Mouse (Mus musculus) kidney, embryonic 16.5 days (tissue): Measurements from ENCODE around the gene Cass4. TPM values are rescaled to one million over a fixed set of nuclear protein-coding genes. Genes with fewer than 3 reads are reported as not detected.

Source experiments
- ATAC-seq: fragments of 200-750 bp; cut with Nextera tagmentation; 2 replicates; pipeline ENCODE4 v1.8.0; 2017; ENCODE audit warnings: moderate TSS enrichment; ENCODE audit not compliant: low FRiP score, low TSS enrichment
- H3K27ac ChIP-seq: fragments of 300-500 bp; sonication (generic); 2 replicates; pipeline ENCODE4 v1.5.1; 2014; ENCODE audit warnings: low read length
- H3K27me3 ChIP-seq: fragments of 300-500 bp; sonication (generic); 2 replicates; pipeline ENCODE4 v1.6.1; 2014; ENCODE audit warnings: low read length, control low read depth, mixed read lengths; ENCODE audit not compliant: insufficient read depth
- H3K36me3 ChIP-seq: fragments of 300-500 bp; sonication (generic); 2 replicates; pipeline ENCODE4 v1.6.1; 2014; ENCODE audit warnings: low read length, control low read depth, mixed read lengths; ENCODE audit not compliant: insufficient read depth
- H3K4me1 ChIP-seq: fragments of 300-500 bp; sonication (generic); 2 replicates; pipeline ENCODE4 v1.6.1; 2014; ENCODE audit warnings: low read length, control low read depth, mixed read lengths; ENCODE audit not compliant: insufficient read depth
- H3K4me2 ChIP-seq: fragments of 300-500 bp; sonication (generic); replicated peaks from 2 replicates; pipeline ENCODE4 v1.6.1; 2014; ENCODE audit warnings: low read depth, low read length
- H3K4me3 ChIP-seq: fragments of 300-500 bp; sonication (generic); 2 replicates; pipeline ENCODE4 v1.5.1; 2014; ENCODE audit warnings: mild to moderate bottlenecking, low read length
- H3K9ac ChIP-seq: fragments of 300-500 bp; sonication (generic); replicated peaks from 2 replicates; pipeline ENCODE4 v1.6.1; 2014; ENCODE audit warnings: low read length
- H3K9me3 ChIP-seq: fragments of 300-500 bp; sonication (generic); 2 replicates; pipeline ENCODE4 v1.6.1; 2016; ENCODE audit warnings: low read length, control low read depth
- WGBS: fragments of 180-500 bp; shearing (Covaris S2); extraction: QIAGEN DNeasy Blood & Tissue Kit; methylation state at CpG from one replicate; pipeline ENCODE4 v1.1.7; 2014; 5-methylcytosine and 5-hydroxymethylcytosine counted together
- polyA plus RNA-seq: library from polyadenylated mRNA; unstranded; fragments of >200 nt; fragmentation: Nextera tagmentation; extraction: Ambion mirVana; gene quantifications from 2 replicates; pipeline ENCODE4 v1.2.1, GENCODE M21; 2015

Cass4 gene
- polyA plus RNA-seq, 1 experiment from 2014 or later: 0.32 TPM

GRCm38 (mm10) chr2:172354761-172355160 lies 38.8 kb upstream of the Cass4 start:
- Histone ChIP-seq H3K4me2 (no peak overlapping the region), H3K4me3 (no peak overlapping the region), H3K27ac (no peak overlapping the region), H3K36me3 (peaks cover 52% of the 10 kb centered on the region), H3K9me3 (no peaks in the 10 kb centered on the region), H3K4me1 (no peaks in the 10 kb centered on the region), H3K27me3 (no peaks in the 10 kb centered on the region), H3K9ac (no peak overlapping the region)
- ATAC-seq: no peak
- WGBS: 85% methylated on average over 9 of the region's 9 CpGs

GRCm38 (mm10) chr2:172355833-172356232 lies 37.8 kb upstream of the Cass4 start:
- H3K4me2 ChIP-seq: no peak overlapping the region
- no peak overlapping the region for H3K9ac ChIP-seq
- H3K27me3 ChIP-seq: no peaks in the 10 kb centered on the region
- H3K4me3 ChIP-seq: no peak overlapping the region
- no peak for ATAC-seq
- no peaks in the 10 kb centered on the region for H3K4me1 ChIP-seq
- H3K36me3 ChIP-seq: peaks cover 59% of the 10 kb centered on the region
- 78% methylated on average over 5 of the region's 5 CpGs for WGBS
- H3K9me3 ChIP-seq: no peaks in the 10 kb centered on the region
- no peak overlapping the region for H3K27ac ChIP-seq

GRCm38 (mm10) chr2:172363176-172363575 lies 30.4 kb upstream of the Cass4 start:
- ATAC-seq: no peak
- H3K4me1 ChIP-seq: peaks cover 2% of the 10 kb centered on the region; the same call in 1 of the 2 replicates
- H3K27ac ChIP-seq: no peak overlapping the region
- H3K4me2 ChIP-seq: no peak overlapping the region
- H3K27me3 ChIP-seq: no peaks in the 10 kb centered on the region
- no peaks in the 10 kb centered on the region for H3K9me3 ChIP-seq
- H3K4me3 ChIP-seq: no peak overlapping the region
- no peak overlapping the region for H3K9ac ChIP-seq
- peaks cover 77% of the 10 kb centered on the region for H3K36me3 ChIP-seq
- WGBS: 92% methylated on average over 7 of the region's 7 CpGs

GRCm38 (mm10) chr2:172370411-172371223 lies 23.0 kb upstream of the Cass4 start, which contains the start of the genes Aurka and Cstf1:
Aurka (minus strand) TSS chr2:172370535.
Cstf1 (plus strand) TSS chr2:172370681.
- H3K4me1 ChIP-seq: peaks cover 31% of the 10 kb centered on the region
- no peaks in the 10 kb centered on the region for H3K9me3 ChIP-seq
- peaks cover 41% of the 10 kb centered on the region for H3K36me3 ChIP-seq
- ATAC-seq: peak; percentile 98
- H3K4me2 ChIP-seq: peak within 1 kb of the TSS; percentile 67
- WGBS: under 1% methylated on average over 66 of the region's 66 CpGs
- H3K27me3 ChIP-seq: no peaks in the 10 kb centered on the region
- H3K27ac ChIP-seq: peak within 1 kb of the TSS; percentile 93
- H3K9ac ChIP-seq: peak within 1 kb of the TSS; percentile 80
- H3K4me3 ChIP-seq: peak within 1 kb of the TSS; percentile 67

GRCm38 (mm10) chr2:172371258-172371657 lies 22.3 kb upstream of the Cass4 start:
- H3K36me3 ChIP-seq: peaks cover 48% of the 10 kb centered on the region
- WGBS: under 1% methylated on average over 11 of the region's 11 CpGs

GRCm38 (mm10) chr2:172376551-172376950 lies 17.0 kb upstream of the Cass4 start:
- no peaks in the 10 kb centered on the region for H3K27me3 ChIP-seq
- H3K4me1 ChIP-seq: peaks cover 9% of the 10 kb centered on the region
- 97% methylated on average over 4 of the region's 4 CpGs for WGBS
- no peak overlapping the region for H3K4me3 ChIP-seq
- H3K4me2 ChIP-seq: no peak overlapping the region
- no peak for ATAC-seq
- no peak overlapping the region for H3K27ac ChIP-seq
- no peaks in the 10 kb centered on the region for H3K9me3 ChIP-seq
- peaks cover 84% of the 10 kb centered on the region for H3K36me3 ChIP-seq
- no peak overlapping the region for H3K9ac ChIP-seq

More at GRCm38 (mm10) chr2:172371258-172371657, 22.3 kb upstream of the Cass4 start:
- peak overlapping the region; percentile 67 for H3K4me2 ChIP-seq
- H3K4me1 ChIP-seq: peaks cover 31% of the 10 kb centered on the region
- ATAC-seq: no peak
- peak overlapping the region; percentile 80 for H3K9ac ChIP-seq
- H3K4me3 ChIP-seq: peak overlapping the region; percentile 67
- H3K27me3 ChIP-seq: no peaks in the 10 kb centered on the region
- peak overlapping the region; percentile 93 for H3K27ac ChIP-seq
- no peaks in the 10 kb centered on the region for H3K9me3 ChIP-seq

GRCm38 (mm10) chr2:172376999-172377515 lies 16.5 kb upstream of the Cass4 start:
- no peak for ATAC-seq
- Histone ChIP-seq H3K27ac (no peak overlapping the region), H3K4me1 (peaks cover 4% of the 10 kb centered on the region), H3K9ac (no peak overlapping the region), H3K9me3 (no peaks in the 10 kb centered on the region), H3K27me3 (no peaks in the 10 kb centered on the region), H3K4me2 (no peak overlapping the region), H3K4me3 (no peak overlapping the region), H3K36me3 (peaks cover 89% of the 10 kb centered on the region)
- WGBS: 71% methylated on average over 5 of the region's 5 CpGs

GRCm38 (mm10) chr2:172378332-172378731 lies 15.3 kb upstream of the Cass4 start:
- no peak overlapping the region for H3K9ac ChIP-seq
- no peak for ATAC-seq
- H3K36me3 ChIP-seq: peaks cover 88% of the 10 kb centered on the region
- 70% methylated on average over 7 of the region's 7 CpGs for WGBS
- H3K27ac ChIP-seq: no peak overlapping the region
- H3K27me3 ChIP-seq: no peaks in the 10 kb centered on the region
- no peak overlapping the region for H3K4me2 ChIP-seq
- no peaks in the 10 kb centered on the region for H3K4me1 ChIP-seq
- no peak overlapping the region for H3K4me3 ChIP-seq
- H3K9me3 ChIP-seq: no peaks in the 10 kb centered on the region

GRCm38 (mm10) chr2:172380513-172380912 lies 13.1 kb upstream of the Cass4 start:
- no peak overlapping the region for H3K9ac ChIP-seq
- H3K4me3 ChIP-seq: no peak overlapping the region
- peaks cover 71% of the 10 kb centered on the region for H3K36me3 ChIP-seq
- H3K9me3 ChIP-seq: no peaks in the 10 kb centered on the region
- no peaks in the 10 kb centered on the region for H3K4me1 ChIP-seq
- H3K27me3 ChIP-seq: no peaks in the 10 kb centered on the region
- ATAC-seq: no peak
- 94% methylated on average over 17 of the region's 17 CpGs for WGBS
- no peak overlapping the region for H3K27ac ChIP-seq
- no peak overlapping the region for H3K4me2 ChIP-seq

- 94% methylated on average over 11 of the region's 11 CpGs for WGBS
- Histone ChIP-seq H3K36me3 (peaks cover 63% of the 10 kb centered on the region), H3K4me1 (no peaks in the 10 kb centered on the region), H3K27ac (no peak overlapping the region), H3K4me2 (no peak overlapping the region), H3K9ac (no peak overlapping the region), H3K27me3 (no peaks in the 10 kb centered on the region), H3K9me3 (no peaks in the 10 kb centered on the region), H3K4me3 (no peak overlapping the region)
- no peak for ATAC-seq
These were observed 12.3 kb upstream of the Cass4 start for GRCm38 (mm10) chr2:172381341-172381740.
